Mouse (Mus musculus) thymus, adult 2 months (tissue): ENCODE measurements at regions not wholly inside any gene's neighbourhood (a gene's known extent, or its start where the extent isn't known, plus 50 kb on each side); places are given as distances from the start of the nearest gene placed in this dataset.

ENCODE experiments used
- DNase-seq: peaks from one replicate; pipeline ENCODE4 v3.0.0; 2021
- H3K27ac ChIP-seq: fragments of 200-500 bp; 2 replicates; pipeline ENCODE4 v1.5.1; 2012; ENCODE audit warnings: low read length, control low read depth; ENCODE audit not compliant: control insufficient read depth, insufficient read depth
- H3K27me3 ChIP-seq: fragments of 200-500 bp; 2 replicates; pipeline ENCODE4 v1.6.1; 2012; ENCODE audit warnings: mild to moderate bottlenecking, low read length, moderate library complexity, mixed read lengths; ENCODE audit not compliant: control insufficient read depth, insufficient read depth
- H3K36me3 ChIP-seq: fragments of 200-500 bp; 2 replicates; pipeline ENCODE4 v1.6.1; 2012; ENCODE audit warnings: mild to moderate bottlenecking, low read length, moderate library complexity; ENCODE audit not compliant: control insufficient read depth, insufficient read depth
- H3K4me1 ChIP-seq: fragments of 200-500 bp; replicated peaks from 2 replicates; pipeline ENCODE4 v1.6.1; 2012; ENCODE audit warnings: low read length; ENCODE audit not compliant: control insufficient read depth, insufficient read depth
- H3K4me3 ChIP-seq: fragments of 200-500 bp; 2 replicates; pipeline ENCODE4 v1.5.1; 2012; ENCODE audit warnings: mild to moderate bottlenecking, low read length, control low read depth, moderate library complexity; ENCODE audit not compliant: control insufficient read depth, insufficient read depth
- CTCF ChIP-seq: fragments of 200-500 bp; IDR thresholded peaks from 2 replicates; pipeline ENCODE4 v1.5.1; 2012; ENCODE audit warnings: mild to moderate bottlenecking, control low read depth, low read length, moderate library complexity, borderline replicate concordance; ENCODE audit not compliant: control insufficient read depth, poor library complexity, insufficient read depth; ENCODE audit errors: extremely low read depth
- POLR2A ChIP-seq: fragments of 200-500 bp; IDR thresholded peaks from 2 replicates; pipeline ENCODE4 v1.6.1; 2012; ENCODE audit warnings: mild to moderate bottlenecking, low read length, control low read depth, moderate library complexity; ENCODE audit not compliant: control insufficient read depth, poor library complexity, insufficient read depth; ENCODE audit errors: extremely low read depth
- WGBS: fragments of 180-500 bp; shearing (Covaris S2); methylation state at CpG from one replicate; pipeline ENCODE4 v1.1.7; 2018; 5-methylcytosine and 5-hydroxymethylcytosine counted together

- TF ChIP-seq CTCF (no peak), POLR2A (no peak)
Measured at GRCm38 (mm10) chr1:73079518-73079917, 63.8 kb upstream of the Tnp1 start.

GRCm38 (mm10) chr1:73077156-73077555, 61.4 kb upstream of the Tnp1 start:
- WGBS = 88% methylated on average over 4 of the region's 4 CpGs
- Histone ChIP-seq H3K36me3 (no peaks in the 10 kb centered on the region), H3K27me3 (no peaks in the 10 kb centered on the region), H3K4me1 (no peaks in the 10 kb centered on the region), H3K27ac (no peak overlapping the region), H3K4me3 (no peak overlapping the region)
- no peak for TF ChIP-seq POLR2A
- no peak for TF ChIP-seq CTCF
- DNase-seq = no peak

More at GRCm38 (mm10) chr1:73079518-73079917, 63.8 kb upstream of the Tnp1 start:
- Histone ChIP-seq H3K4me1 (no peaks in the 10 kb centered on the region), H3K4me3 (no peak overlapping the region), H3K36me3 (no peaks in the 10 kb centered on the region), H3K27me3 (no peaks in the 10 kb centered on the region), H3K27ac (no peak overlapping the region)
- 77% methylated on average over 2 of the region's 2 CpGs for WGBS
- no peak for DNase-seq

GRCm38 (mm10) chr1:73075699-73076373, 60.1 kb upstream of the Tnp1 start:
- Histone ChIP-seq H3K4me3 (no peak overlapping the region), H3K27ac (no peak overlapping the region), H3K4me1 (no peaks in the 10 kb centered on the region), H3K36me3 (no peaks in the 10 kb centered on the region), H3K27me3 (no peaks in the 10 kb centered on the region)
- WGBS = 89% methylated on average over 6 of the region's 6 CpGs
- no peak for TF ChIP-seq CTCF
- TF ChIP-seq POLR2A = no peak
- DNase-seq = no peak

GRCm38 (mm10) chr1:73075159-73075558, 59.5 kb upstream of the Tnp1 start:
- no peak for TF ChIP-seq POLR2A
- no peak for TF ChIP-seq CTCF
- 88% methylated on average over 2 of the region's 2 CpGs for WGBS
- H3K4me1 ChIP-seq = no peaks in the 10 kb centered on the region
- DNase-seq = no peak
- H3K4me3 ChIP-seq = no peak overlapping the region
- no peaks in the 10 kb centered on the region for H3K36me3 ChIP-seq
- H3K27ac ChIP-seq = no peak overlapping the region
- no peaks in the 10 kb centered on the region for H3K27me3 ChIP-seq

GRCm38 (mm10) chr1:73074525-73074924, 58.8 kb upstream of the Tnp1 start:
- 92% methylated on average over 3 of the region's 3 CpGs for WGBS
- no peak for TF ChIP-seq POLR2A
- no peak for TF ChIP-seq CTCF

GRCm38 (mm10) chr1:73072237-73072904, 56.7 kb upstream of the Tnp1 start:
- H3K4me3 ChIP-seq = no peak overlapping the region
- H3K36me3 ChIP-seq = no peaks in the 10 kb centered on the region
- H3K4me1 ChIP-seq = no peaks in the 10 kb centered on the region
- no peaks in the 10 kb centered on the region for H3K27me3 ChIP-seq
- 20% methylated on average over 5 of the region's 5 CpGs for WGBS
- no peak for DNase-seq
- TF ChIP-seq POLR2A (no peak), CTCF (no peak)
- no peak overlapping the region for H3K27ac ChIP-seq

More at GRCm38 (mm10) chr1:73074525-73074924, 58.8 kb upstream of the Tnp1 start:
- H3K4me3 ChIP-seq = no peak overlapping the region
- no peaks in the 10 kb centered on the region for H3K27me3 ChIP-seq
- no peaks in the 10 kb centered on the region for H3K4me1 ChIP-seq
- H3K36me3 ChIP-seq = no peaks in the 10 kb centered on the region
- H3K27ac ChIP-seq = no peak overlapping the region
- no peak for DNase-seq

- 39% methylated on average over 2 of the region's 2 CpGs for WGBS
- Histone ChIP-seq H3K27ac (no peak overlapping the region), H3K4me1 (no peaks in the 10 kb centered on the region), H3K4me3 (no peak overlapping the region), H3K36me3 (no peaks in the 10 kb centered on the region), H3K27me3 (no peaks in the 10 kb centered on the region)
- TF ChIP-seq CTCF = no peak
- TF ChIP-seq POLR2A = no peak
- no peak for DNase-seq
Measured at GRCm38 (mm10) chr1:73070126-73070525, 54.4 kb upstream of the Tnp1 start.
